Mouse (Mus musculus) hindbrain, postnatal 0 days (tissue): ENCODE measurements around the gene Trpv5. TPM values are rescaled to one million over a fixed set of nuclear protein-coding genes. Genes with fewer than 3 reads are reported as not detected.

Experiments
- ATAC-seq: fragments of 200-750 bp; cut with Nextera tagmentation; 2 replicates; pipeline ENCODE4 v1.8.0; 2017; ENCODE audit warnings: mild to moderate bottlenecking, moderate TSS enrichment, moderate library complexity
- DNase-seq: peaks from one replicate; pipeline ENCODE4 v3.0.0-alpha.2; 2015; ENCODE audit warnings: low spot score
- H3K27ac ChIP-seq: fragments of 300-500 bp; sonication (generic); 2 replicates; pipeline ENCODE4 v1.5.1; 2014; ENCODE audit warnings: mild to moderate bottlenecking
- H3K27me3 ChIP-seq: fragments of 300-500 bp; sonication (generic); 2 replicates; pipeline ENCODE4 v1.6.1; 2014; ENCODE audit warnings: low read length, mixed read lengths; ENCODE audit not compliant: insufficient read depth
- H3K36me3 ChIP-seq: fragments of 300-500 bp; sonication (generic); 2 replicates; pipeline ENCODE4 v1.6.1; 2014; ENCODE audit warnings: low read length, mixed read lengths; ENCODE audit not compliant: insufficient read depth
- H3K4me1 ChIP-seq: fragments of 300-500 bp; sonication (generic); 2 replicates; pipeline ENCODE4 v1.6.1; 2014; ENCODE audit warnings: antibody characterized with exemption, low read length, mixed read lengths; ENCODE audit not compliant: insufficient read depth
- H3K4me2 ChIP-seq: fragments of 300-500 bp; sonication (generic); 2 replicates; pipeline ENCODE4 v1.6.1; 2014; ENCODE audit warnings: low read depth, mild to moderate bottlenecking, low read length, moderate library complexity, mixed read lengths
- H3K4me3 ChIP-seq: fragments of 300-500 bp; sonication (generic); 2 replicates; pipeline ENCODE4 v1.5.1; 2014; ENCODE audit warnings: low read length
- H3K9ac ChIP-seq: fragments of 300-500 bp; sonication (generic); replicated peaks from 2 replicates; pipeline ENCODE4 v1.6.1; 2014; ENCODE audit warnings: mild to moderate bottlenecking, low read length, moderate library complexity, mixed read lengths
- H3K9me3 ChIP-seq: fragments of 300-500 bp; sonication (generic); 2 replicates; pipeline ENCODE4 v1.6.1; 2016; ENCODE audit warnings: low read length, mixed read lengths
- CTCF ChIP-seq: IDR thresholded peaks from 2 replicates; pipeline ENCODE4 v1.5.1; 2016; ENCODE audit warnings: antibody characterized with exemption, control low read depth, low read depth
- WGBS: fragments of 180-500 bp; shearing (Covaris S2); extraction: QIAGEN DNeasy Blood & Tissue Kit; methylation state at CpG from one replicate; pipeline ENCODE4 v1.1.7; 2014; 5-methylcytosine and 5-hydroxymethylcytosine counted together
- polyA plus RNA-seq: library from polyadenylated mRNA; unstranded; fragments of >200 nt; fragmentation: Nextera tagmentation; extraction: Ambion mirVana; gene quantifications from 2 replicates; pipeline ENCODE4 v1.2.1, GENCODE M21; 2015
- total RNA-seq: library from RNA; depleted of rRNA; stranded (reverse); fragments of >200 nt; gene quantifications from 2 replicates; pipeline ENCODE4 v1.2.3, GENCODE M21; 2014

Gene Trpv5
- total and polyA plus RNA-seq, 2 experiments from 2014 or later: not detected

DNA sequence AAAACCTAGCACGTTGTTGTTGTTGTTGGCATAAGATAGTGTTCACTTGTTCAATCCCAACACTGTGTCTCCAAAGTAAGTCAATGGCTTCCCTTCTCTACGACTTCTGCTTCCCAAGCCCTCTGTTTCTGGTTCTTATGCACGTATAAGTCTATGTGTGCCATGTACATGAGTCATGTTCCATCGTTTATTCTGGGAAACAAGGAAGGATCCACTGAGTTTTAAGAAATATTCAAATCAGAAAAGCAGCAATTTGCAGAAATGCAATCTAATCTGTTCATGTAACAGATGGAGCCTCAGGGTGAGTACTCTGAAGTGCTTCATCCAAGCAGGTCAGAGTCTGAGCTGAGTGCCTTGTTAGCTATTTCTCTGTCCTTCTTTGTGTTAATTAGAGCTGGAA lies 49.0 kb downstream of the Trpv5 start:
- 79% methylated on average over 4 of the region's 4 CpGs for WGBS
- DNase-seq (no peak), ATAC-seq (no peak)
- Histone ChIP-seq H3K4me3 (no peak overlapping the region), H3K36me3 (no peaks in the 10 kb centered on the region), H3K27ac (no peak overlapping the region), H3K4me2 (no peak overlapping the region), H3K9me3 (no peaks in the 10 kb centered on the region), H3K9ac (no peak overlapping the region), H3K27me3 (no peaks in the 10 kb centered on the region), H3K4me1 (no peaks in the 10 kb centered on the region)
- TF ChIP-seq CTCF: no peak

DNA sequence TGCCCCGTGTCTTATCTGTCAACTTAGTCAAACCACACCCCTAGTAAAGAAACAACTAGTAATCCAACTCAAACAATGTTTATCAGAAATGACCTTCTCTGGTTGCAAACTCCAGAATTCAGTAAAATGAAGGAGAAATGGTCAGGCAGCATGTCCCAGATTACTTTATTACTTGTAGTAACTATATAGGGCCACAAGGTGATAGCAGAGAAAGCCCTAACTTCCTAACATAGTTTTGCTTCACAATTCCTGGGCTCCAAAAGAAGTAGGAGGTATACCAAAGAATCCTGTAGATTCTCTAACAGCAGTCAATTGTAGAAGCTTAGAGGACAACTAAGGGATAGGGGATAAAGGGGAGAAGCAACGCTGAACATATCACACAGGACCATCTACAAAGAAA lies 49.8 kb downstream of the Trpv5 start:
- no peak overlapping the region for H3K4me3 ChIP-seq
- no peaks in the 10 kb centered on the region for H3K4me1 ChIP-seq
- H3K4me2 ChIP-seq: no peak overlapping the region
- DNase-seq: no peak
- WGBS: 74% methylated on average over 2 of the region's 2 CpGs
- H3K9ac ChIP-seq: no peak overlapping the region
- H3K36me3 ChIP-seq: no peaks in the 10 kb centered on the region
- H3K9me3 ChIP-seq: no peaks in the 10 kb centered on the region
- no peak for ATAC-seq
- H3K27me3 ChIP-seq: no peaks in the 10 kb centered on the region
- H3K27ac ChIP-seq: no peak overlapping the region
- peak; percentile 41 for TF ChIP-seq CTCF

GRCm38 (mm10) chr6:41628180-41628579 lies 52.4 kb downstream of the Trpv5 start:
- no peak for TF ChIP-seq CTCF

GRCm38 (mm10) chr6:41622661-41623060 lies 57.9 kb downstream of the Trpv5 start:
- Histone ChIP-seq H3K27me3 (no peaks in the 10 kb centered on the region), H3K9ac (no peak overlapping the region), H3K9me3 (no peaks in the 10 kb centered on the region), H3K27ac (no peak overlapping the region), H3K4me2 (no peak overlapping the region), H3K4me1 (no peaks in the 10 kb centered on the region), H3K4me3 (no peak overlapping the region), H3K36me3 (peaks cover 8% of the 10 kb centered on the region; the same call in 1 of the 2 replicates)
- no peak; the same call in 1 of the 2 replicates for ATAC-seq
- peak; percentile 49 for DNase-seq
- TF ChIP-seq CTCF: peak; percentile 69
- WGBS: 59% methylated on average over 9 of the region's 9 CpGs

More at GRCm38 (mm10) chr6:41628180-41628579, 52.4 kb downstream of the Trpv5 start:
- H3K36me3 ChIP-seq: no peaks in the 10 kb centered on the region
- no peaks in the 10 kb centered on the region for H3K4me1 ChIP-seq
- no peak overlapping the region for H3K9ac ChIP-seq
- 81% methylated on average over 1 of the region's 1 CpGs for WGBS
- no peak overlapping the region for H3K4me2 ChIP-seq
- no peaks in the 10 kb centered on the region for H3K27me3 ChIP-seq
- no peak overlapping the region for H3K27ac ChIP-seq
- no peak overlapping the region for H3K4me3 ChIP-seq
- no peak for ATAC-seq
- H3K9me3 ChIP-seq: no peaks in the 10 kb centered on the region
- no peak for DNase-seq

- no peaks in the 10 kb centered on the region for H3K4me1 ChIP-seq
- no peak overlapping the region for H3K9ac ChIP-seq
- peaks cover 14% of the 10 kb centered on the region; the same call in 1 of the 2 replicates for H3K36me3 ChIP-seq
- ATAC-seq (no peak), DNase-seq (no peak)
- H3K27me3 ChIP-seq: no peaks in the 10 kb centered on the region
- TF ChIP-seq CTCF: no peak
- no peak overlapping the region for H3K4me2 ChIP-seq
- no peak overlapping the region for H3K27ac ChIP-seq
- 93% methylated on average over 12 of the region's 12 CpGs for whole genome bisulfite sequencing
- no peaks in the 10 kb centered on the region for H3K9me3 ChIP-seq
- no peak overlapping the region for H3K4me3 ChIP-seq
Observed at GRCm38 (mm10) chr6:41621241-41621990, 59.2 kb downstream of the Trpv5 start.

DNA sequence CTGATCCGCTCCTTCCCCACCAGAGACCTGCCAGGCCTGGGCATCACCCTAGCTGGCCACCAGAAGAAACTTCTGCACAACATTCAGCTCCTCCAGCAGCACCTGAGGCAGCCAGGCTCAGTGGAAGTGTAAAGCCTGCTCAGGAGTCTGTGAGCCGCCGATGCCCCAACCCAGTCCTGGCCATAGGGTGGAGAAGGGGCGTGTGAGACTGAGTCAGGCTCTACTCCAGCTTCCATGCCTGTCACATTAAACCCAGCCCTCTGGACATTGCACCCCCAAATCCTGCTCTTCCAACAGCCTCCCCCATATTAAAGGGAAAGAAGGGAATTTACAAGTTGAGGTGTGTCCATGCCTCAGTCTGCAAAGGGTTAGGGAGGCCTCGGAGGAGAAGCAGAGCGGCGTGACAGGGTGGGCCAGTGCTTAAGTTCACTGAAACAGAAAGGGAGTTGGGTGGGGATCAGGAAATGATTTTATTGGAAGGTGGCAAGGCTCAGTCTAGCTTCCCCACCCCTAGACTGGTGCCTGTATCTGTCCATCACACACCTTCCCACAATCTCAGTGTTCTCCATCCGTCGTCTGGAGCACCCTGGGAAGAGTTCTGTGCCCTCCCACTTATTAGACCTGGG lies 60.3 kb downstream of the Trpv5 start:
- no peak for TF ChIP-seq CTCF
- no peaks in the 10 kb centered on the region for H3K9me3 ChIP-seq
- H3K36me3 ChIP-seq: peaks cover 15% of the 10 kb centered on the region; the same call in 1 of the 2 replicates
- 96% methylated on average over 9 of the region's 9 CpGs for WGBS
- no peak for DNase-seq
- no peaks in the 10 kb centered on the region for H3K27me3 ChIP-seq
- H3K9ac ChIP-seq: no peak overlapping the region
- no peak for ATAC-seq
- no peak overlapping the region for H3K27ac ChIP-seq
- H3K4me2 ChIP-seq: no peak overlapping the region
- H3K4me1 ChIP-seq: no peaks in the 10 kb centered on the region
- H3K4me3 ChIP-seq: no peak overlapping the region

GRCm38 (mm10) chr6:41607637-41608036 lies 72.9 kb downstream of the Trpv5 start:
- Histone ChIP-seq H3K27ac (no peak overlapping the region), H3K4me2 (peak overlapping the region; percentile 98), H3K4me1 (peaks cover 3% of the 10 kb centered on the region; the same call in 1 of the 2 replicates), H3K9me3 (no peaks in the 10 kb centered on the region), H3K27me3 (no peaks in the 10 kb centered on the region), H3K4me3 (no peak overlapping the region), H3K9ac (0 out of 2 replicates have a peak overlapping the region, but pooled peaks have one; percentile 17), H3K36me3 (no peaks in the 10 kb centered on the region)
- DNase-seq (no peak), ATAC-seq (no peak)
- no peak for TF ChIP-seq CTCF
- WGBS: 62% methylated on average over 5 of the region's 5 CpGs
